Mouse (Mus musculus): ENCODE data around the gene Chrnd.
A peak's percentile ranks its signal among the peaks of the same experiment; 100 is the strongest.

Chrnd gene

DNA sequence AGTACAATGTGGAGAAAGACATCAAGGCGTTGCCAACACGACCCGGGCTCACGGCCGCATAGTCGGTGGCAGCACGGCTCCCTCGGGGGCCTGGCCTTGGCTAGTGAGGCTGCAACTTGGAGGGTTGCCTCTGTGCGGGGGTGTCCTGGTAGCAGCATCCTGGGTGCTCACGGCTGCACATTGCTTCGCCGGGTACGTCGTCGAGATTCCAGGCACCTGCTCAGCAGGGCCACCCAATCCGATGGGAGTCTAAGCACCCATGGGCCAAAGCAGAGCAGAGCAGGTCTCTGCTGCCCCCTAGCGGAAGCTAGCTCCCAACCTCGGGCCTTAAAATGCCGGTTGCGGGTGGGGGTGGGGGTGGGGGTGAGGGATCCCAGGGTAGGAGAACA lies 5.7 kb upstream of the Chrnd start:
- peak; percentile 81 for DNase-seq

DNA sequence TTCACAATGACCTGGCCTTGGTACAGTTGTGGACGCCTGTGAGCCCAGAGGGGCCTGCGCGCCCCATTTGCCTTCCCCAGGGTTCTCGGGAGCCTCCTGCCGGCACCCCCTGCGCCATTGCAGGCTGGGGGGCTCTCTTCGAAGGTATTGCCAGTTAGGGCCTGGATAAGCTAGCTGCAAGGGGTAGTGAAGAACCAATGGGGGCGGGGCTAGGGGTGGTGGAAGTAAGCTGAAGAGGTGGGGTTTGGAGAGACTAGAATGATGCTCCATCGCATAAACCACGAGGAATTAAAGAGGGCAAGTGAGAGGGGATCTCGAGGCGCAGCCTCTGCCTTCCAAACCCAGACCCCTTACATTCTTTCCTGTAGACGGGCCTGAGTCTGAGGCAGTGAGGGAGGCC lies 4.9 kb upstream of the Chrnd start:
- DNase-seq: no peak

DNA sequence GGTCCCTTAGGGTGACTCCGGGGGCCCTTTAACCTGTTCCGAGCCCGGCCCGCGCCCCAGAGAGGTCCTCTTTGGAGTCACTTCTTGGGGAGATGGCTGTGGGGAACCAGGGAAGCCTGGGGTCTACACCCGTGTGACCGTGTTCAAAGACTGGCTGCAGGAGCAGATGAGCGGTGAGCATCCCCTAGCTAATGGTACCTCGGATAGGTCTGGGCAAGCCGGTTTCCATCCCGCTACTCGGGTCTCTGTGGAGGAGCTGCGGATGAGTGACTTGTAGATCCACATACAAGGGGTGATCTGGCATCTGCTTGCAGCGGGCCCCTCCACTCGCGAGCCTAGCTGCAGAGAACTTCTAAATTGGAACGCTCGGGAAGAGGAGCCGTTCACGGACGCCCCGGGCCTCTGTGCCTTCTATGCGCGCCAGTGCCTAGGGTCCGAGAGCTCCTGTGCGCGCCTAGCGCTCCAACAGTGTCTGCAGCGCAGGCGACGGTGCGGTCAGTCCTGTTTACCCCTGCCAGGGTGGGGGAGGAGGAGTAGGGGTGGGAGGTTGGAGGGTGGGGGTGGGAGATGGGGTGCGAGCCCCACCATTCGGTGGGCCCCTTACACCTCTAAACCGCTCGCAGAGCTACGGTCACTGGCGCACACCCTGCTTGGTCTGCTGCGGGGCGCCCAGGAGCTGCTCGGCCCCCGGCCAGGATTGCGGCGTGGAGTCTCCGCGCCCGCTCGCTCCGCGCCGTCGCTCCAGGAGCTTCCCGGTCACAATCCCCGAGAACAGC lies 4.0 kb upstream of the Chrnd start:
- DNase-seq: no peak

DNA sequence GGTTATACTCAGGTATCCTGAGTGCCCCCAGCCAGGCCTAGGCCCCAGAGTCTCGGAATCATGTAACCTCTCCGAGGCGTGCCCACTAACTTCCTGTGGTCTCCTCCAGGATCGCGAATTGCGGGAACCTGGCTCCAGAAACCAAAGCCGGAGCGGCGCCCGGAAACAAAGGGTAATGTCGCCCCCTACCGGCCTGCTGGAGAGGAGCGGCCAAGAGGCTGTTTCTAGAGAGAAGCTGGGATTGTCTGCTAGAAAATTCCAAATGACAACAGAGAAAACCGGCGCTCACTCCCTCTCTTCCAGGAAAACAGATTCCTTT lies 3.4 kb upstream of the Chrnd start:
- peak; percentile 78 for DNase-seq

DNA sequence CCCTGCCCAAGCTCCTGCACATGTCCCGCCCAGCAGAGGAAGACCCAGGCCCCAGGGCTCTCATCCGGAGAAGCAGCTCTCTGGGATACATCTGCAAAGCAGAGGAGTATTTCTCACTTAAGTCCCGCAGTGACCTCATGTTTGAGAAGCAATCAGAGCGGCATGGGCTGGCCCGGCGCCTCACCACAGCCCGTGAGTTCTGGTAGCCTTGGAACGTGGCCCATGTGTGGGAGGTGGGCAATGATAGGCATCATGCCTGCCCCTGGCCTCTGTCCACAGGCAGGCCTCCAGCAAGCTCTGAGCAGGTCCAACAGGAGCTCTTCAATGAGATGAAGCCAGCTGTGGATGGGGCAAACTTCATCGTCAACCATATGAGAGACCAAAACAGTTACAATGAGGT lies 6.9 kb downstream of the Chrnd start:
- DNase-seq: no peak

DNA sequence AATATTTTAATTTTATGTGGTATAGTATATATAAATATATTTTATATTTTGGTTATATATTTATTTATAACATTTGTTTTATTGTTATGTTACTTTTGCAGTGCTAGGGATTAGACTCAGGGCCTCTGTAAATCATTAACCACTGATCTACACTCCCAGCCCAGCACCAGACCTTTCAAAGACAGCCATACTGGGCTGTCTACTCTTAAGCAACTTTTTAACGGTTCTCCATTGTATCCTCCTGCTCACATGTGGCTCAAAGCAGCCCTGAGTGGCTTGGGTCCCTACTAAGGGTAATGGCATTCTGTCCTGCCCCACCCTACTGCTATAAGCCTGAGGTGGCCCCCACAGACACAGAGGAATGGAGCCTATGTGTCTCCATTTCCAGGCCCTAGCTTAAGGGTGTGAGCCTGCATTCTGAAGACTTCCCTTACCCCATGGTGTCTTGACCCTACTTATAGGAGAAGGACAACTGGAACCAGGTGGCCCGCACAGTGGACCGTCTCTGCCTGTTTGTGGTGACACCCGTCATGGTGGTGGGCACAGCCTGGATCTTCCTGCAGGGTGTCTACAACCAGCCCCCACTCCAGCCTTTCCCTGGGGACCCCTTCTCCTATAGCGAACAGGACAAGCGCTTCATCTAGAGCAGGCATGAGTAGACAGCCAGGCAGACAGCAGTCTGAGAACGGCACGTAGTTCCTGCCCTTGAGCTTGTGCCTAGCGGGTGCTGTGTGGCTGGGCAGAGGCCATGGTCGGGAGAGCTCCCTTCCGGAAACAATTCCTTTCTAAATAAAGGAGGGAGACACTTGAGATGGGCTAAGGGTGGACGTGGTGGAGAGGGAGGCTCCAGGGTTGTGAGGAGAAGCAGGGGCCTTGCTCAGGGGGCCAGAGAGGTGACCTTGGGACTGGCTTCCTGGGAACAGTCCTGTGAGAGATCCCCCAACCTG lies 8.0 kb downstream of the Chrnd start:
- DNase-seq: no peak

DNA sequence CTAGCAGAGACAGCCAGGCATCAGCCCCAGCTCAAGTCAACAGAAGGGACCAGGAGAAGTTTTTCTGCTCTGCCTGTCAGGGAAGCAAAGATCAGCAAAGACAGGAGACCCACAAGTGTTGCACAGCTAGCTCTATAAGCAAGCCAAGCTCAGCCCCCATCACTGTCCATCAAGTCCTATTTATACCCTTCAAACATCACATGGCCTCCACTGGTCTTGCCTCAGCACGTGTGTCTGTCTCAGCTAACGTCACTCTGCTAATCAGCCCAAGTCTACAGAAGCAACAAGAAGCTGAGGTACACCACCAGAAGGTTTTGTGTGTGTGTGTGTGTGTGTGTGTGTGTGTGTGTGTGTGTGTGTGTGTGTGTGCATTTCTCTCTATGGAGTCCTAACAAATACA lies 10.4 kb downstream of the Chrnd start:
- no peak for DNase-seq

DNA sequence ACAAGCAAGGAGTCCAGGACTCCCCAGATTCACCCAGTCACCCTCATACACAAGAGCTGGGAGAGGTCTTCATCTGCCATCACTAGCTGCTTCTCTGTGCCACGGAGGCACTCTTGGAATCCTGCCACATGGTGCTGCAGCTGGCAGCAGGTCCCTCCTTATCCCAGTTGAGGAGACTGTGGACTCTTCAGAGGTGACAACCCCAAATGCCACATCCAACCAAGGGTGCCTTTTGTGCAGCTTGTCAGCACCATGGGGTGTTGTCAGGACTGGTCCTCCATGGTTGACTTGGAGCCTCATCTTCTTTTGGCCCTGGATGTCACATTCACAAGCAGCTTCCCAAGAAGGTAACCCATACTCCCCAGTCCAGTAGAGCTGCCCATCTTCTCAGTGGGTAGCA lies 11.4 kb downstream of the Chrnd start:
- no peak for DNase-seq

DNA sequence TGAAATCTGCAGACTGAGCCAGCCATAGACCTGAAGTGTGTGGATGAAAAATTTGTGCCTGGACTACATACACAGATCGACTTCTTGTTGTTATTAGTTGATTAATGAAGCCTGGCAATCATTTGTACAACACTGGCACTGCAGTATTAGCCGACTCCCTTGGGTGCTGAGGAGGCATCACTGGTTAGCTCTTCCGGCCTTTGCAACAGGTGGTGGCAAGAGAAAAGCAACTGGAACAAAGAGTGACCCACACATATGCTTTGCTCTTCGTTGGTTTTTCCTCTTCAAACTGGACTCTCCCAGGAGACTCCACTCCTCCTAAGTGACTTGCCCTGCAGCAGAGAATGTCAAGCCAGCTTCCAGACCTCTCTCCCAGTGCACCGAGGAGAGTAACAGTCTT lies 13.4 kb downstream of the Chrnd start:
- no peak for DNase-seq

DNA sequence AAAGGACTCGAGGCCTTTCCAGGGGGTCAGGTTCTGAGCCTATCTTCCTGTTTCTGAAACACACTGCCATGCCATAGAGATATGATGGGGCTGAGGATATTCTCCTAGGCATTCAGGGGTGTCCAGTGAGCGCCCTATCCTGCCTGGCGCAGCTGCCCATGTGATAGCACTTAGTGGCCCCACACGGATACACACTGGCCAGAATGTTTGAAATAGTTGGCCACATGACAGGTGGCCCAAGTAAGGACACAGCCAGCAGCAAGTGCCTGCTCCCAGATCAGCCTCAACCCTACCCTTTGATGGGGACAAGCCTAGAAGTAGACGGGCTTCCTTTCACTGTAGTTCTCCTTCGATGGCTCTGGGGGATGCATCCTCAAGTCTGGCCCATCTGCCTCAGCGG lies 14.1 kb downstream of the Chrnd start, which contains the start of gene Chrng:
Chrng (plus strand) TSS at position 193 of the 400 bp plus-strand sequence.
- no peak for DNase-seq

DNA sequence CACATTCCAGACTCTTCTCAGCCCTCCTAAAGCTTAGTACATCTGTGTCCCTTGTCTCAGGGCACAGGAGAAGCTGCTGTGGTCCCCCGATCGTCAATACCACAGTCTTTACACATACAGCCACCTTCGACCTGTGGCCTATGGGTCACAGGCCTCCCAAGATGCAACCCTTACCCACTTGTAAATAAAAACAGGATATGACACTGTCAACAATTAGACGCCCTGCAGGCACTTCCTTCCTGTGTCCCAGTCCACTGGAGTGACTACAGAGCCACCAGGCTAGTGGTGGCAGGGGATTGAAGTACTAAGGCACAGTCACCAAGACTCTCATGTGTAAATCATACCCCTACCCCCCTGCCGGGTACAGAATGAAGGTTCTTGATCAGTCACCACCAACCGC lies 14.6 kb downstream of the Chrnd start:
- no peak for DNase-seq

DNA sequence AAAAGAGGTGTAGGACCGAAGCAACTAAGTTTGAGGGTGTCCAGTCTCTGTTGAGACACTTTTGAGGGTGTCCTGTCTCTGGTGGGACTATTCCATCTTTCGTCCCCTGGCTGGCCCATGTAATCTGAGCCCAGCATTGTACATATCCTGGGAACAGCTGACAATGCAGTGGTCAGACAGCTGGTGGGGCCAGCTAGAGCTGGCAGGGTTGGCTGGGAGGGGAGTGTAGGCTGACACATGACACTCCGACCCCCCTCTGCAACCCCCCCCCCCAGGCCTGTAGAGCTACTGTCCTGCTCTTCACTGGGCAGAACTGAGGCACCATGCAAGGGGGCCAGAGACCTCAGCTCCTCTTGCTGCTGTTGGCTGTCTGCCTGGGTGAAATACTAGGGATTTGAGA lies 15.1 kb downstream of the Chrnd start:
- no peak for DNase-seq

DNA sequence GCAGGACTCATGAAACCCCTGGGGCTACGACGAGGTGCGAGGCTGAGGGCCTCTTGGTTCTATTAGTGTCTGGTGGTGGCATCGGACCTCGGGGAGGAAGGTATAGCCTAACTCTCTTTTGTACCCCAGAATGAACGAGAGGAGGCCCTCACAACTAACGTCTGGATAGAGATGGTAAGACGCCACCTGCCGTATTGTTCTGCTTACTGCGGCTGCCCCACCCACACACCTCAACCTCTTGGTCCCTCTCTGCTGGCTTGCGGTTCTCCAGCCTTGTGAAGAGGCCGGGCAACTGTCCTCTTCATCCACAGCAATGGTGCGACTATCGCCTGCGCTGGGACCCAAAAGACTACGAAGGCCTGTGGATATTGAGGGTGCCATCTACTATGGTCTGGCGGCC lies 15.9 kb downstream of the Chrnd start:
- DNase-seq: peak; percentile 14

DNA sequence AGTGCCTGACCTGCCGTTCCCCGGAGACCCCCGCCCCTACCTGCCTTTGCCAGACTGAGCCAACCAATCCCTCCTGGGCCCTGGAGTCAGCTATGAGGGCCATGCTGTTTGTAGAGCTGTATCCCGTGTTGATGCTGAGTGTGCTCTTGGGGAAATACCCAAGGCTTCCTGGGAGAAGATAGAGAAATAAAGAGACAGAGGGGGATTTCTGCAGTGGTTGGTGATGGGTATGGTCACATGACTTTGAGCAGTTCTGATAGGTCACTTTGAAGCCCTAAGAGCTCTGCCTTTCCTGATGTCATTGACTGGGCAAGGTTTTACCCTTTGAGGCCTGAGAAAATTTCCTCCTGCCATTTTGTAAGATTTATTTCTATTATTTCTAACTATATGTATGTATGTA lies 21.0 kb downstream of the Chrnd start:
- DNase-seq: no peak

DNA sequence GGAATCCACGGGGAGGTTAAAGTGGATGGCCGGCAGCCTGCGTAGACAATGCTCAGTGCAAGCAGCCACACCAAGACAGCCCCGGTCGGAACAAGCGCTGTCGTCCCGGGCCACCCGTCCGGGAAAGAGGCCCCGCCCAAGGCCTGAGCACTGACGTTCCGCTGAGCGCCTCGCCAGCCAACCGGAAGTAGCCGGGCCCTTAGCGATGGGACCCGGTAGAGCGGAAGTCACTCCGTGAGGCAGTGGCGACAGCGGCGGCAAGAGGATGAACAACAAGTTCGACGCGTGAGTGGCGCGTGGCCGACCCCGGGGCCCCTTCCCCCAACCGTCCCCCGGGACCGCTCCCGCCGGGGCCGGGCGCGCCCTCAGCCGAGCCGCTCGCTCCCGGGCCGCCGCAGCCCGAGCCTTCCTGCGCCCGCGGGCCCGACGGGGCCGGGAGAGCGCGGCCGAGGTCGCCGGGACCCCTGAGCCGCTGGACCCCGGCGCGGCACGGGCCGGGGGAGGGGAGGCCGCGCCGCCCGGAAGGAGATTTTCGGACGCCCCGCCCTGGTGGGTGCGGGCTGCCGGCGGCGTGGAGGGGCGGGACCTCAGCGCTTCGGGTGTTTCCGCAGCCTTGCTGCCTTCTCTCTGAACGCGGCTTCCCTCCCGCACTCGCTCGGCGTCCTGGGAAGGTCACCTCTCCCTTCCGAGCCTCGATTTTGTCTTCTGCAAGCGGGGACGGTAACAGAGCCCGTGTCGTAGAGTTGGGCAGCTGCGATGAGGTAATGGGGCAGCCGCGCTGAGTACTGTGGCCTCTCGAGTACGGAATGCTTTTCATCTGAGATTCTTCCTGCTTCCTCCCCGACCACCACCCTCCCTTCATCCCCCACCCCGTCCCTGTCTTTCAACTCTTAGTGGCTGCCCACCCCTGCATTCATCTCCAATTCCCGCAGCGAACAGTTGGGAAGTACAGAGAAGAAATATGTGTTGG lies 23.6 kb downstream of the Chrnd start, which contains the start of gene Eif4e2:
Eif4e2 (plus strand) TSS at position 180 of the 970 bp plus-strand sequence.
- DNase-seq: peak; percentile 95

DNA sequence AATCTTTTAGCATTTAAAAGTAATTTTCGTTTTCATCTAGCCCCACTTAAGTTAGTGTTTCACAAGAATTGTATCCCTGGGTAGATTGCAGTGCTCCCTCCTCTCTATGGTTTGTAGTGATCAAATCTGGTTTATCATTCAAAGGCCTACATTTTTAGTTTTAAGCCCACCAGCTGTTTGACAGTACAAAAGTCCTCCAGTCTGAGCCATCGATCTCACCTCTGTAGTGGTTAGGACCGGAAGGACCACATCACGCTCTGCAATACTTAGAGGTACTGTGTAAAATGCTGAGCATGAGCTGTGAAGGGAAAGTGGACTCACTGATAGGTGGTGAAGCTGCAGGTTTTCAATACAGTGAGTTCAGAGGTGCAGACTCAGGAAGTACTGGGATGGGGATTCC lies 24.3 kb downstream of the Chrnd start:
- DNase-seq: no peak

DNA sequence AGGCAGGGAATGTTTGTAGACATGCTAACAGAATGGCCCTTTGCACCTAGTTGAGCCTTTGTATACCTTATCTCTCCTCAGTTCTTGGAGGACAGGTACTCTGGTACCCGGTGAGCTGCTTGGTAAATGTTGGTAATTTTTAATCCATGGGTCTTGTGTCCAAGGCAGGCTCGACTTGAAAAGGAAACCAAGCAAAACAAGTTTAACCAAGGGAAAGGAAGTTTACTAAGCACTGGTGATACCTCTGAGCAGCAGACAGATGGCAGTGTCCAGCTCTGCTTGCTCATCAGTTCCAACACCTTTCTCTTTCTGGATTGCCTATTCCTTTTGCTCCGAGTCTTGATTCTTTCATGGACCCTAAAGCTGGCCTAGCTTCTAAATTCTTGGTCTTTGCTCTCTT lies 27.5 kb downstream of the Chrnd start:
- no peak for DNase-seq

DNA sequence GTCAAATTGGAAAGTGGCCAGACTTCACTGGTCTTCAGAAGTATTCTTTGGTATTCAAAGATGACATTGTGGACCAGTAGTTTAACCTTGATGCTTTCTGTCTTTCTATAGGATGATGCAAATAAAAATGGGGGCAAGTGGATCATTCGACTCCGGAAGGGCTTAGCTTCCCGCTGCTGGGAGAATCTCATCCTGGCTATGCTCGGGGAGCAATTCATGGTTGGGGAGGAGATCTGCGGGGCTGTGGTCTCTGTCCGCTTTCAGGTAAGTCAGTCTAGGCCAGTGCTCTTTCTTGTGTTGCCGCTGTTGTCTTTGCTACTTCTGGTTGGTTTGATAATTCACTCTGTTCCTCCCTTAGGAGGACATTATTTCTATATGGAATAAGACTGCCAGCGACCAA lies 35.3 kb downstream of the Chrnd start:
- DNase-seq: no peak

DNA sequence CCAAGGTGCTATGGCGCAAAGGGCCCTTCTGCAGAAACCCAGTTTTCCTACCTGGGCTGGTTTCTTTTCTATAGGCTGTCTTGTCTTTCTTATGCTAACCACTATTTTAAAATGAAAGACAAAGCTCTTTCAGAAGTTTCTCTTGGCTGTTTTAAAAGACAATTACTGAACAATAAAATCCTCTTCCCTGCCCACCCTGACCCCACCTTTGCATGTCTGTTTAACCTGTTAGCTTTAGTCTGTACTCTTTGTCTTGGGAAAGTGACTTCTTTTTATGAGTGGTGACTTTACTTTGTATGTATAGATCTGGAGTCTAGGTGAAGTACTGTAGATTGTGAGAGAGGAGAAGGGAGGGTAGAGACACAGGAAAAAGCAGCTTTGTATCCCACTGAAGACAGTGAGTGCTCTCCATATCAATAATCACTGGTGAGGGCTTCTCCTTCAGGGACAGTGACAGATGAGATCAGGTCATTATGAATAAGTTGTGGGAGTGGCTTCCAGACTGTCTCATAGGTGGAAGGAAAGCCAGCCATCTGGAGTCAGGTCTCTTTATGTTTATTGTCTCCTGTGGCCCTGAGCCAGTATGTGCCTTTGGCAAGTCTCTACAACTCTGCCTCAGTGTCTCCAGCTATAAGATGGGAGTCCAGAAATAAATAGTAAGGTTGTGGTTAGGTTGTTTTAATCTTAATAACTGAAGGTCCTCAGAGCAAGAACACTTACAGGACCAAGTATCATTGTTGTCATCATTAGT lies 36.2 kb downstream of the Chrnd start:
- no peak for DNase-seq

DNA sequence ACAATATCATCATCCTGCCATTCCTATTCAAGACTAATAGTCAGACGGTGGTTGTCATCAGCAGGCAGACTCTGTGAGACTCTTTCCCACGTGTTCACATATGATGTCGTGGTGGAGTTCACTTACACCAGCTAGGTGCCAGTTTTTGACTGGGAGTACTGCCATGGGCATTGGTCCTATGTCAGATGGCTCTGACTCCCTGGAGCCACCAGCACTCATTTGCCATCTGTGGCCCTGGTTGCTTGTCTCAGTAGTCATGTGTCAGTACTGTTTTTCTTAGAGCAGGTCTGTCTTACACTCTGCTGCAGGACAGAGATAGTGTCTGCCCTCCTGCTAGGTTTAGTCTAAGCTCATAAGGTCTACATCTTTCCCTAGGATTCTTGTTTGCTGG lies 36.7 kb downstream of the Chrnd start:
- DNase-seq: no peak

DNA sequence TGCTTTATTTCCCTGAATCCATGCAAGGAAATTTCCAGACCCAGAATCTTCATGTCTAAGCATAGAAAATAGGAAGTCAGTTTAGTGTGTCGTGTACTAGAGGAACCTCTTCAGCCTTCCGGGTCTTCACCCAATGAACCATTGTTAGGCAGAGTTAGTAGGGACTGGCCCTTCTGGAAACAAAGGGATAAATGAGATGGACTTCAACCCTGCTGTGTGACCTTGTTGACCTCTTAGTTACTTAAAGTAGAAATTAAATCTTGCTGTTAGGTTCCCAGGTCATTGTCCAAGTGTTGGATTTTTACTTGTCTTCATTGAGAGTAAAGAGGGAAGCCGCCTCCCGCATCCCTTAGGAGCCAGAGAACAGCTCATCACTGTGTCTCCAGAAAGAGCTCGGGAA lies 40.2 kb downstream of the Chrnd start:
- DNase-seq: no peak

DNA sequence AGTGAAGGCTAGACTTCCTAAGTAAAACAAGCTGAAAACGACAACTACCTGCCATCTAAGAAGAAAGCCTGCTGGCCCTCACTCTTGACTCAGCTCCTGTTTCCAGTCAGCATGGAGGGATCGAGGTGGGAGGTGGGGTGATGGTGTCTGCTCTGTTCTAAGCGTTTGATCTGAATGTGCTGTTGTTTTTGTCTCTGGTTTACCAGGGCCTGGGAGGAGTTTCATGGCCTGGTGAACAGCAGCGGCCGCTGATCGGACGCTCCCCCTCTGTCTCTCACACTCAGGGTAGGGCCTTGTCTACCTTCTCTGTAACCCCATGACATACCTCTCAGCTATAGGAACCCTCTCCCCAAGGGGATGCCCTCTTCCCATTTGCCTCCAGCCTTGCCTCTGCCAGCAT lies 41.8 kb downstream of the Chrnd start:
- no peak for DNase-seq
